10 mouse cellular contexts compared by ENCODE assay signal in the genomic region with DNA sequence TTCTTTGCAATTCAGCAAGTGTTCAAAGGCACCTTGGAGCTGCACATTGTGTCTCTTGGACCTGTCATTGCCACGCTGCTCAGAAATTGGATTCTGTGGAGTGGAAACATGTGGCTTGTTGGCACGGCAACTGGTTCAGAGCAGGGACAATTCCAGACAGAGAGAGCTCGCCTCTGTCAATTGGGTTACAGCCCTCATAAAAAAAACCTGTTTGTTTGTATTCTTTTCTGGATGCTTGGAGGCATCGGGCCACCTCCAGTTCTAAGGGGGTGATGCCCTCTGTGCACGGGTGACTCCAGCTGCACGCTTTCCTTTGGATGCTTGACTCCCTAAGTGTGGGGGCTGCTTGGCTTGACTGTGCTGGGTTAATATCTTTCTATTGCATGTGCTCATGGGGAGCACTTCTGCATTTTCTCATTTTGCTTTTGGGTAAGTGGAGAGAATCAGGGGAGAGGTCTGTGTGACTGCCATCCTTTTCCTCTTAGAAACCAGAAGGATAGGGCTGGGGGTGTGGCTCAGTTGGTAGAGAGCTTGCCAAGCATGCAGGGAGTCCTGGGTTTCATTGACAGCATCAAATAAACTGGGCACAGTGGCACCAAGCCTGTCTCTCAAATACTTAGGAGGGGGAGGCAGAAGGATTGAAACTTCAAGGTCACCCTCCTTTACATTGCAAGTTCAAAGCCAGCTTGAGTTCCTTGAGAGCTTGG.
DNase-seq lines count a peak whose midpoint lies in the region.
"Had no signal": no experiment of that assay in that cellular context is flagged by ENCODE, and none has a peak within 500 bp of the region (broad histone marks: within the 10 kb centered on the region; RNA-seq: fewer than 3 reads in every experiment).

No protein-coding gene starts in this region.

- DNase-seq in cerebellum, postnatal 14 days = peak; percentile 31 to 45
- DNase-seq in cerebellum, adult 8-10 months = no peak
- peak; percentile 24 to 43 for DNase-seq in kidney, postnatal 4 days
- DNase-seq in kidney, postnatal 36 days = no peak
- peak; percentile 5 for DNase-seq in right cerebral cortex, postnatal 14 days
- DNase-seq in right cerebral cortex, postnatal 36 days (ENCODE audit: low spot score in 2 of 2) = no peak
- DNase-seq in ovary, adult 18-20 months (ENCODE audit: low spot score) = no peak
- no peak for DNase-seq in thymus, postnatal 36 days
- DNase-seq: B cell, adult 2 months; gastrocnemius, postnatal 10 days had no signal

Comparison
In these comparisons a context has a peak if more than half of its experiments do, and no peak if none do; other contexts are left out.
1. DNase-seq: peak in cerebellum, postnatal 14 days (2 of 2), kidney, postnatal 4 days (2 of 2) and right cerebral cortex, postnatal 14 days (single experiment); none in cerebellum, adult 8-10 months (single experiment), kidney, postnatal 36 days (0 of 2), right cerebral cortex, postnatal 36 days (0 of 2), ovary, adult 18-20 months (single experiment) and thymus, postnatal 36 days (0 of 2).